Mouse (Mus musculus): ENCODE data around the gene Caskin1. TPM values are rescaled to one million over a fixed set of nuclear protein-coding genes. Genes with fewer than 3 reads are reported as not detected.

The Caskin1 gene
- polyA plus RNA-seq, 1 experiment from 2014 or later = 1.0 TPM

DNA sequence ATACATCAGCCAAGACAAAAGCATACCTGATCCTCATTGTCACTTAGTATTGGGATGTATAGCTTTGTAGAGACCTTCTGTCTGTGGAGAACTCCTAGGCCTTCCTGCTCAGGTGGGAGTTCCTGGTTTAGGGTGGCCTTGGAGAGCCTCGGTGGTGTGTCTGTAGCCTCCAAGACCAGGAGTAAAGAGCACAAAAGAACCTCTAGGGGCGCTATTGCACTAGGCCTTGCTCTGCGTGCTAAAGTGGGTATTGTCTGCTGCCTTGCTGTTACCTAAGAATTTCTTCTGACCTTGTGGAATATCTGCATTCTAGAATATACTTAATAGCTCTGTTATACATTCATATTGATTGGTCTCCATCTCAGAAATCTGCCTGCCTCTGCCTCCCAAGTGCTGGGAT lies 52.0 kb downstream of the Caskin1 start:
- in situ Hi-C loops (cut with MboI; ENCODE audit: low pct_unique_long_range_greater_than_20kb) = no loop called here
- no peak for ATAC-seq
- H3K27me3 ChIP-seq = no peaks in the 10 kb centered on the region
- POLR2A ChIA-PET = no interaction called here
- CTCF ChIA-PET = interaction anchor here (0.9 to 3.0 kb wide), 3 partner anchors 45 to 81 kb away, joined by 3 to 13 read pairs (median 7); no protein-coding TSS in a partner anchor
- peak; percentile 61 for TF ChIP-seq CTCF (IDR thresholded peaks at IDR 0.05)
- DNase-seq (ENCODE audit: low read depth, low spot score) = no peak

DNA sequence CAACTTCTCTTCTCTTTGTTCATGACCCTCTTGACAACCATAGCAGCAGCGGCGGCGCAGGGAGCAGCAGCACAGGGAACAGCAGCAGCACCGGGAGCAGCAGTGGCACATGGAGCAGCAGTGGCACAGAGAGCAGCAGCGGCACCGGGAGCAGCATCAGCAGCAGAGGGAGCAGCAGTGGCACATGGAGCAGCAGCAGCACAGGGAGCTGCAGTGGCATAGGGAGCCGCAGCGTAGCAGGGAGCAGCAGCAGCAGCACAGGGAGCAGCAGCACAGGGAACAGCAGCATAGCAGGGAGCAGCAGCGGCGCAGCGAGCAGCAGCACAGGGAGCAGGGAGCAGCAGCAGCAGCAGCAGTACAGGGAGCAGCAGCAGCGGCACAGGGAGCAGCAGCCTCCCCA lies 56.2 kb downstream of the Caskin1 start:
- no peaks in the 10 kb centered on the region for H3K27me3 ChIP-seq
- no peak for TF ChIP-seq CTCF (IDR thresholded peaks at IDR 0.05)
- POLR2A ChIA-PET = no interaction called here
- DNase-seq (ENCODE audit: low read depth, low spot score) (no peak), ATAC-seq (no peak)
- CTCF ChIA-PET = interaction anchor here (1.4 kb wide), 2 partner anchors 20 to 66 kb away, joined by 3 to 4 read pairs; partner anchors contain the start of gene Mlst8
- in situ Hi-C loops (cut with MboI; ENCODE audit: low pct_unique_long_range_greater_than_20kb) = no loop called here

DNA sequence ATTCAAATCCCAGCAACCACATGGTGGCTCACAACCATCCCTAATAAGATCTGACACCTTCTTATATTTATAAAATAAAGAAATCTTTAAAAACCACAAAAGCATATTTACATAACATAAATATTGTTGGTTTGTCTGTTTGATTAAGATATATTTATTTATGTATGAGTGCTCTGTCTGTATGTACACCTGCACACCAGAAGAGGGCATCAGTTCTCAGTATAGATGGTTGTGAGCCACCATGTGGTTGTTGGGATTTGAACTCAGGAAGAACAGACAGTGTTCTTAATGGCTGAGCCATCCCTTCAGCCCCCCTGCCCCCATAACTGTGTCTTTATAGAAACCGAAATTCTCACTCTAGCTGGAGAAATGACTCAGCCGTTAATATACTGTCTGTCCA lies 56.8 kb downstream of the Caskin1 start:
- ATAC-seq = no peak
- POLR2A ChIA-PET = no interaction called here

DNA sequence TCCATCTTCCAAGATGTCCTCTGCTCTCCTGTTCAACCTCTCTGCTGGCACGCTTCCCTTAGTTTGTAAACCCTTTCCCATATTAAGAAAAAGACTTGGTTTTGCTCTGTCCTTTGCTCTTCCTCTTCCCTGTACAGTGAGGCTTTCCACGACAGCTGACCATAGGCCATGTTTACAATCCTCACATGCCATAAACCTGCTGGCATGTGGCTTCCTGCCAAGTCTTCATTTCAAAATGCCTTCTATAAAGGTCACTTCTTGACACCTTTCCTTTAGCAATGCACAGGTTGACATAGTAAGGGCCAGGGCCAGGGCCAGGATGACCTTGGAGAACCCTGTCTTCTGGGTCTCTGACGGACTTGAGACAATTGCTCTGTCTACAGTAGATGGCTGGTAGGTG lies 57.8 kb downstream of the Caskin1 start:
- H3K27me3 ChIP-seq = no peaks in the 10 kb centered on the region
- CTCF ChIA-PET = no interaction called here
- POLR2A ChIA-PET = no interaction called here
- in situ Hi-C loops (cut with MboI; ENCODE audit: low pct_unique_long_range_greater_than_20kb) = no loop called here
- ATAC-seq (no peak), DNase-seq (ENCODE audit: low read depth, low spot score) (no peak)
- no peak for TF ChIP-seq CTCF (IDR thresholded peaks at IDR 0.05)

More for the DNA sequence above, 56.8 kb downstream of the Caskin1 start:
- no peak for TF ChIP-seq CTCF (IDR thresholded peaks at IDR 0.05)
- no peaks in the 10 kb centered on the region for H3K27me3 ChIP-seq
- in situ Hi-C loops (cut with MboI; ENCODE audit: low pct_unique_long_range_greater_than_20kb) = no loop called here
- CTCF ChIA-PET = no interaction called here
- DNase-seq (ENCODE audit: low read depth, low spot score) = no peak

DNA sequence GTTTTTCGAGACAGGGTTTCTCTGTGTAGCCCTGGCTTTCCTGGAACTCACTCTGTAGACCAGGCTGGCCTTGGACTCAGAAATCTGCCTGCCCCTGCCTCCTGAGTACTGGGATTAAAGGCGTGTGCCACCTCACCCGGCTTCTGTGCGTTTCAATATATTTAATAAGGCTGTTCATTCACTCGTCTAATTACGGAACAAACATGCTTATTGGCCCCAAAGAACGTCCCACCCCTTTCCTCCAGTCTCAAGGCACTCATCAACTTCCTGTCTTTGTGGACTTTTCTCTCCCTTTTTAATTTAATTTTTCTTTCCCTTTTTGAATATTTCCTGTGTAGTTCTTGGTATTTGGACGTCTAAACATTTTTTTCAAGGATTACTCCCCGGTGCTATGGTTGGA lies 60.0 kb downstream of the Caskin1 start:
- in situ Hi-C loops (cut with MboI; ENCODE audit: low pct_unique_long_range_greater_than_20kb) = no loop called here
- H3K27me3 ChIP-seq = no peaks in the 10 kb centered on the region
- ChIA-PET CTCF (interaction anchor here (0.8 to 3.5 kb wide), 3 partner anchors 9 to 43 kb away, joined by 3 to 20 read pairs (median 4); no protein-coding TSS in a partner anchor), POLR2A (interaction anchor here (1.1 kb wide), 1 partner anchor 58 kb away, joined by 3 read pairs; no protein-coding TSS in a partner anchor)
- DNase-seq (ENCODE audit: low read depth, low spot score) (no peak), ATAC-seq (no peak)
- no peak for TF ChIP-seq CTCF (IDR thresholded peaks at IDR 0.05)

DNA sequence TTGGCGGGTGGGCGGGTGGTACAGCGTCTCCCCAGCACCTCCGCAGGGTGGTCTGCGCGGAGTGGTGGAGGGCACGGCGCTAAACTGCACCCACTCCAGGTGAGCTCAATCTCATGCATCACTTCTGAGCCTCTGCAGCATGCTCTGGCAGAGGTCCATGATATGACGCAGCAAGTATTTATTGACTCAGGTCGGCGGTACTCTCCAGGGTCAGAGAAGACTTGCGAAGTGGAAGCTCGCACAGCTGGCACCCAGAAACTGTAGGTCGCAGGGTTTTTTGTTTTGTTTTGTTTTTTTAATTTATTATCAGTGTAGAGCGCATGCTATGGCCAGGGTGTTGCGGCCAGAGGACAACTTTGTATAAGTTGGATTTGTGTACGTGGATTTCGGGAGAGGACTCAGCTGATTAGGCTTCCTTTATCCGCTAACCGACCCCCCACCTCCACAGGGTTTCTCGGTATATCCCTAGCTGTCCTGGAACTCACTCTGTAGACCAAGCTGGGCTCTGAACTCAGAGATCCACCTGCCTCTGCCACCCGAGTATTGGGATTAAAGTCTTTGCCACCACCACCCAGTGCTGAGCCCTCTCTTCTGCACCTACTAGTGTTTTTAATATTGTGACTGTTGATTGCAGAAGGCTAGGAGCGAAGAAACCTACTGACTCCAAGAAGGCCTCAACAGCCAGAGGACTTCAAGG lies 60.7 kb downstream of the Caskin1 start:
- H3K27me3 ChIP-seq = no peaks in the 10 kb centered on the region
- POLR2A ChIA-PET = interaction anchor here (0.9 to 1.6 kb wide), 4 partner anchors 11 to 95 kb away, joined by 3 to 4 read pairs (median 3); no protein-coding TSS in a partner anchor
- DNase-seq (ENCODE audit: low read depth, low spot score) = no peak
- no peak for ATAC-seq
- in situ Hi-C loops (cut with MboI; ENCODE audit: low pct_unique_long_range_greater_than_20kb) = no loop called here
- TF ChIP-seq CTCF (IDR thresholded peaks at IDR 0.05) = no peak
- CTCF ChIA-PET = interaction anchor here (0.8 to 3.5 kb wide), 4 partner anchors 10 to 44 kb away, joined by 3 to 20 read pairs (median 4); no protein-coding TSS in a partner anchor

DNA sequence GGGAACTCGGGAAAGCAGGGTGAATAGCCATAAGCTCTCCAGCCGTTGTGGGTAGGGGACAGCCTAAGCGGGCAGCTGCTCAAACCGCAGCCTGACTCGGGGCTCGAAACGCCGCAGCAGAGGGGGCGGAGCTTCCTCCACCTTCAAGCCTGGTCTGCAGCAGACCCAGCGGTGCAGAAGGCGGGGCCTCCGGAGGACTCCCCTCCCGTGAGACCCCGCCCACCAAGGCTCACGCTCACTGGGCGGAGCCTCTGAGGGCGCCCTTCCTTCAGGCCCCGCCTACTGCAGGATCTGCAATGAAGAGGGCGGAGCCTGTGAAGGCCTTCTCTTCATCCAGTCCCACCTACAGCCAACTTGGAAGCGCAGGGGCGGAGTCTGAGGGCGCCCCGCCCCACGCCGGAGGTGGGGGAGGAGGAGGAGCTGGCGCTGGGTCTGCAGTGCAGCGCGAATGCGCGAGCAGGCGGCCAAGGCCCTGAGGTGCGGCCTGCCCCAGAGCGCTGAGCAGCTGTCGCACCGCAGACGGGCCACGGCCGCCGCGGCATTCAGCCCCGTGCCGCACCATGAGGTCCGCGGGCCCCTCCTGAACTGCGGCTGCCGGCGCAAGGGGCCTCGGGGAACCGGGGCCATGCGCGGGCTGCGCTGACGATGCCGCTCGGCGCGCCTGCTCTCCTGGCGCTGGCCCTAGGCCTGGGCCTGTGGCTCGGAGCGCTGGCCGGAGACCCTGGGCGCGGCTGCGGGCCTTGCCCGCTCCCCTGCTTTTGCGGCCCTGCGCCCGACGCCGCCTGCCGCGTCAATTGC lies 61.4 kb downstream of the Caskin1 start, which contains the start of gene Pkd1:
Gene Pkd1 (plus strand): TSS at position 217 of the 798 bp plus-strand sequence.
- ChIA-PET POLR2A (interaction anchor here (0.9 to 1.6 kb wide), 3 partner anchors 10 to 95 kb away, joined by 3 to 4 read pairs (median 3); no protein-coding TSS in a partner anchor), CTCF (interaction anchor here (0.8 to 3.5 kb wide), 3 partner anchors 11 to 45 kb away, joined by 3 to 20 read pairs (median 3); no protein-coding TSS in a partner anchor)
- ATAC-seq = peak; percentile 79
- TF ChIP-seq CTCF (IDR thresholded peaks at IDR 0.05) = no peak
- DNase-seq (ENCODE audit: low read depth, low spot score) = peak; percentile 99
- in situ Hi-C loops (cut with MboI; ENCODE audit: low pct_unique_long_range_greater_than_20kb) = no loop called here
- no peaks in the 10 kb centered on the region for H3K27me3 ChIP-seq

DNA sequence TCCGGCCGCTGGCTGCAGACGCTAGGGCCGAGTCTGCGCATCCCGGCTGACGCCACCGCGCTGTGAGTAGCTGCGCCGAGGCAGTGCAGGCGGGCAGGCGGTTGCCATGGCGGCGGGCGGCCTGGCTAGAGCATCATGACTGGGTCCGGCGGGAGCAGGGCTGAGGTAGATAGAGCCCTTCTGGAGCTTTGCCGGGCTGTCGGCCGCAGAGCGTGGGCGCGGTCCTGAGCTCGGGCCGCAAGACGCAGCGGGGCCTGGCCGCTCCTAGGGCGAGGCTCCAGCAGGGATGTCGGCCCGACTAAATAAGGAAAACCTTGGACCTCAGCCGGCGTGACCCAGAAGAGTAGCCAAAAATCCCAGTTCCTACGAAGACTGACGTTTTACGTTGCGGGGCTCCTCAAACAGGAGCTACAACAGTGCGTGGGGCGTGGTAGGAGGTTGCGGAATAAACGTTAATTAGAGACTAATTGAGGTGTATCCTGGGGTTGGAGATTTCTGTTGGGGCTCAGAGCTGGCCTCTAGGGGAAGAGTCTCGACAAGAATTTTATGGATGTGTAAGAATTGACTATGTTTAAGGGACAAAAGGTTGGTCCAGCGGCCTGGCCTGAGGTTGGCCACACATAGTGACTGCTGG lies 62.1 kb downstream of the Caskin1 start:
- ATAC-seq (peak; percentile 63), DNase-seq (ENCODE audit: low read depth, low spot score) (no peak)
- POLR2A ChIA-PET = interaction anchor here (0.9 to 1.6 kb wide), 2 partner anchors 13 to 96 kb away, joined by 3 to 4 read pairs; no protein-coding TSS in a partner anchor
- CTCF ChIA-PET = interaction anchor here (3.5 kb wide), 1 partner anchor 12 kb away, joined by 20 read pairs; no protein-coding TSS in a partner anchor
- in situ Hi-C loops (cut with MboI; ENCODE audit: low pct_unique_long_range_greater_than_20kb) = no loop called here
- TF ChIP-seq CTCF (IDR thresholded peaks at IDR 0.05) = no peak
- no peaks in the 10 kb centered on the region for H3K27me3 ChIP-seq

DNA sequence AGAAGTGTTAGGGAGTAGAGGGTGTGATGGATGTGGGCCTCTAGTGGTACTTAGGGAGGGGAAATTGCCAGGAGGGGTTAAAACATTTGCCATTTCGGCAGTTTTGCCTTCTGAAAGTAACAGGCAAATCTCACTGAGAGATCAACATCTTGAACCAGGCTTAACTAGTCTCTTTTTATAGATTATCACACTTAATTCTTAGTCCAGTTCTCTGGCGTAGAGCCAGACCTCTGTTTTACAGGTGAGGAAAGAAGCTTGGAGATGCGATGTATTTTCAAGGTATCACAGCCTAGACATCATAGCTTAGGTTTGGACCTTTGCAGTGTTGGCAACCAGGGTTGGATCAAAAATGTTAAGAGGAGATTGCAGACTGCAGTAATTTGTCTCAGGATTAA lies 62.6 kb downstream of the Caskin1 start:
- no peak for TF ChIP-seq CTCF (IDR thresholded peaks at IDR 0.05)
- in situ Hi-C loops (cut with MboI; ENCODE audit: low pct_unique_long_range_greater_than_20kb) = no loop called here
- ATAC-seq = no peak
- CTCF ChIA-PET = interaction anchor here (3.5 kb wide), 1 partner anchor 12 kb away, joined by 20 read pairs; no protein-coding TSS in a partner anchor
- POLR2A ChIA-PET = interaction anchor here (0.9 to 1.6 kb wide), 2 partner anchors 13 to 97 kb away, joined by 3 to 4 read pairs; no protein-coding TSS in a partner anchor
- H3K27me3 ChIP-seq = no peaks in the 10 kb centered on the region
- no peak for DNase-seq (ENCODE audit: low read depth, low spot score)

DNA sequence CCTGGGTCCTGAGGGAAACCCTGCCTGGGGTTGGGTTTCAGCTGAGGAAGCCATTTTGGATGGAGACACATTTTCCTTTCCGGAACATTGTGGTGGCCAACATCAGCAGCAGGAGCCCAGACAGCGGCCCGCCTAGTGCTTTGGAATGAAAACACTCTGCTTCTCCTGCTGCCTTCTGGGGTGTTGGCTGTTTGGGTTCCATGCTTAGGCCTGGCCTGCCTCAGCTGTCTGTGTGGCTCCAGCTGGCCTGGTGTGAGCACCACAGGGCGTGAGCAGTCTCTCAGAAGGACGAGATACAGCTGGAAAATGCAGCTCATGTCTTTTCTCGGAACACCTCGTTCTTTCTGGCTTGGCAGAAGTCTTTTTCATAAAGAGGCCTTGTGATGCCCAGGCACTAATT lies 68.7 kb downstream of the Caskin1 start:
- CTCF ChIA-PET = interaction anchor here (1.5 kb wide), 1 partner anchor 111 kb away, joined by 4 read pairs; no protein-coding TSS in a partner anchor
- no peak for ATAC-seq
- TF ChIP-seq CTCF (IDR thresholded peaks at IDR 0.05) = no peak
- POLR2A ChIA-PET = no interaction called here
- DNase-seq (ENCODE audit: low read depth, low spot score) = no peak
- in situ Hi-C loops (cut with MboI; ENCODE audit: low pct_unique_long_range_greater_than_20kb) = no loop called here
- no peaks in the 10 kb centered on the region for H3K27me3 ChIP-seq

Other genes starting within 250 kb of the Caskin1 start
- gene Ccnf, start 237.1 kb upstream of the Caskin1 start, polyA plus RNA-seq (2021) = 12.9 TPM
- 0.08 TPM for gene Abca17, start 137.5 kb upstream of the Caskin1 start, polyA plus RNA-seq (2021)
- 53.4 TPM for gene Abca3, start 136.7 kb upstream of the Caskin1 start, polyA plus RNA-seq (2021)
- gene Rnps1, start 74.0 kb upstream of the Caskin1 start, polyA plus RNA-seq (2021) = 98.5 TPM
- 106 TPM for gene Eci1, start 62.0 kb upstream of the Caskin1 start, polyA plus RNA-seq (2021)
- 3.5 TPM for gene Dnase1l2, start 45.5 kb upstream of the Caskin1 start, polyA plus RNA-seq (2021)
- 36.9 TPM for gene E4f1, start 18.3 kb upstream of the Caskin1 start, polyA plus RNA-seq (2021)
- gene Pgp, start 18.2 kb upstream of the Caskin1 start, polyA plus RNA-seq (2021) = 41.3 TPM
- gene Bricd5, start 14.7 kb upstream of the Caskin1 start, polyA plus RNA-seq (2021) = 0.06 TPM
- 23.1 TPM for gene Mlst8, start 9.5 kb upstream of the Caskin1 start, polyA plus RNA-seq (2021)
- gene Traf7, start 39.3 kb downstream of the Caskin1 start, polyA plus RNA-seq (2021) = 154 TPM
- gene Rab26, start 45.6 kb downstream of the Caskin1 start, polyA plus RNA-seq (2021) = 0.40 TPM
- 41.0 TPM for gene Pkd1, start 61.2 kb downstream of the Caskin1 start, polyA plus RNA-seq (2021)
- 93.5 TPM for gene Tsc2, start 144.0 kb downstream of the Caskin1 start, polyA plus RNA-seq (2021)
- 33.4 TPM for gene Nthl1, start 144.1 kb downstream of the Caskin1 start, polyA plus RNA-seq (2021)
- 32.3 TPM for gene Slc9a3r2, start 161.7 kb downstream of the Caskin1 start, polyA plus RNA-seq (2021)
- gene Npw, start 169.9 kb downstream of the Caskin1 start, polyA plus RNA-seq (2021) = not detected
- gene Zfp598, start 181.1 kb downstream of the Caskin1 start, polyA plus RNA-seq (2021) = 48.0 TPM
- 2.7 TPM for gene Syngr3, start 201.4 kb downstream of the Caskin1 start, polyA plus RNA-seq (2021)
- 47.6 TPM for gene Gfer, start 207.6 kb downstream of the Caskin1 start, polyA plus RNA-seq (2021)
- 2.4 TPM for gene Noxo1, start 207.6 kb downstream of the Caskin1 start, polyA plus RNA-seq (2021)
- 66.1 TPM for gene Tbl3, start 219.1 kb downstream of the Caskin1 start, polyA plus RNA-seq (2021)
- 0.08 TPM for gene Rnf151, start 229.5 kb downstream of the Caskin1 start, polyA plus RNA-seq (2021)
- 1,141 TPM for gene Rps2, start 229.5 kb downstream of the Caskin1 start, polyA plus RNA-seq (2021)
- gene Ndufb10, start 235.9 kb downstream of the Caskin1 start, polyA plus RNA-seq (2021) = 362 TPM
- 0.15 TPM for gene Rpl3l, start 239.2 kb downstream of the Caskin1 start, polyA plus RNA-seq (2021)
- gene Msrb1, start 248.0 kb downstream of the Caskin1 start, polyA plus RNA-seq (2021) = 100 TPM

All from Patski (cell line).